Mouse (Mus musculus): ENCODE results near the gene Amacr.
"Not testable (repeated sequence)": the region's sequence is repeated elsewhere in the genome, so short reads cannot be mapped to it uniquely, and the experiment has no call there.

Amacr gene

DNA sequence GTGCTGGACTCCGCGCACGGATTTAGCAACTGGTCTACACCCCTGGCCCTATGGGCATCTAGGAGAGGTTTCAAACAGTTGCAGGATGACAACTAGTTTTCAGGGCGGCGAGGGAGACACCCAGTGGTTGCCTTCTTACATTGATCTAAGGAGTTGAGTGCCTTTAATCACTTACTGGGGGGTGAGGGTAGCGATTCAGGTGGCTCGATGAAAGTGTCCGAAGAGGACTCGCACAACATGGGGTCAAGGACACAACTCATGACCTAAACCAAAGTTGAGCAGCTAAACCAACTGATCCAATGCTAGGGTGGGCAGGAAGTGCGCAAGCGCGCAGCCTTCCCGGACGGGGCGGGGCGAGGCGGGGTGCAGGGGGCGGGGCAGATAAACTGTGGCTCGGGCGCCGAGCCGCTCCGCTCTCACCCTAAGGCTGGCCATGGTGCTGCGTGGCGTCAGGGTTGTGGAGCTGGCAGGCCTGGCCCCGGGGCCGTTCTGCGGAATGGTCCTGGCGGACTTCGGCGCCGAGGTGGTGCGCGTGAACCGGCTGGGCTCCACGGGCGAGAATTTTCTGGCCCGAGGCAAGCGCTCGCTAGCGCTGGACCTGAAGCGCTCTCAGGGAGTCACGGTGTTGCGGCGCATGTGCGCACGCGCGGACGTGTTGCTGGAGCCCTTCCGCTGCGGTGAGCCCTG is at the start of gene Amacr:
Gene Amacr, plus strand, starts transcription at position 380 of the 687 bp plus-strand sequence.
- DNase-seq: peak; percentile 93 to 95

DNA sequence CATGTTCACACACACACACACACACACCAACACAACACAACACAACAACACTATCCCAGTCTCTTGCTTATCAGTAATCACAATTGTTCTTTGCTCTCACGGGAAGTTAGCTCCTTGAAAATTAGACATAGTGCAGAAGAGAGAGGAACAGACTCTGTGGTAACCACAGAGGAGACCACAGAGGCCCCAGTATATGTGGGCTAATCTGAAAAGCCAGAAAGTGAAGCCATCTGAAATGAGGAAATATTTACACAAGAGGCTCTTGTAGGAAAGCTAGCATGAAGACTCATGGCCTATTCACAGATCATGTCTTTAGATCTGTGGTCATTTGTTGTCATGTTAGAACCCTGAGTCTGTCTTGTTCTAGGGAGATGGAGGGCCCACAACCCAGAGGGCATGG is 47.6 kb upstream of the Amacr start:
- no peak for DNase-seq

DNA sequence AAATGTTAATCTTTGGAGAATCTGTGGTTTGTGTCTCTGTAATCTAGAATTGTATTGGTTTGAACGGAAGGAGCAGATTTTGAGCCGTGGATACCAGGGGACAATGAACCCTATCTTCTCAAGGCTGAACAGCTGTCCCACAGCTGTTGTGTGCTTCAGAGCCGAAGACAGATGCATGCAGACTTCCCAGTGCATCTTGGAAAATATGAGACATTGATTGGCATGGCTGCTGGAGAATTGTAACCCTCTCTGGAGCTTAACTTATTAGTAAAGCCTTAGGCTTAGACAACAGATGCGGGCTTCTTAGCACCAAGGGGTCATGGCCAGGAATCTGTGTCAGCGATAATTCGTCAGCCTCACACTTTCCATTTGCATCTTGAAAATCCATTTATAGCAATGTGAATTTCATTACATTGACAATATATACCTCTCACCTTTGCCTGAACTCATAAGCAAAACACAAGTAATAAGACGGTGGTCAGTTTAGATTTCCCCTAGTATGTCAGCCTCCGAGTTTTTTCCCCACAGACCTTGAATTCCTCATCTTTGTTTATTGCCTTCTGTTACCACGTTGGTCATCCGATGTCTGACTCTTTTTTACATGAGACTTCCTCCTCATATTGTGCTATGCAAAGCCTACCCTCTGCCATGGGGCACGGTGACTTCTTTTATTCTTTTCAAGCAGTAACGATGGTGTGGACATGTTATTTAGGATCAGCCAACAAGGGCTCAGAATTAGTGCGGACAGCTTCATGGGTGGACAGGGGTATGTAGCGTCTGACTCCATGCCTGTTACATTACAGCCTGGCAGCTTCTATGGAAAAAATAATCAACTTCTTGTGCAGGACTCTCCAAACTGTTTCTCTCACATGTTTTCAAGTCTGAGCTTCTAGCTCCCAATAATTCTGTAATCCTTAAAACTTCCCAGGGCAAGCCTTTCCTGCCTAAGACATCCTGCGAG is 41.1 kb upstream of the Amacr start:
- DNase-seq: peak in 1 of 2 experiments; percentile 35

DNA sequence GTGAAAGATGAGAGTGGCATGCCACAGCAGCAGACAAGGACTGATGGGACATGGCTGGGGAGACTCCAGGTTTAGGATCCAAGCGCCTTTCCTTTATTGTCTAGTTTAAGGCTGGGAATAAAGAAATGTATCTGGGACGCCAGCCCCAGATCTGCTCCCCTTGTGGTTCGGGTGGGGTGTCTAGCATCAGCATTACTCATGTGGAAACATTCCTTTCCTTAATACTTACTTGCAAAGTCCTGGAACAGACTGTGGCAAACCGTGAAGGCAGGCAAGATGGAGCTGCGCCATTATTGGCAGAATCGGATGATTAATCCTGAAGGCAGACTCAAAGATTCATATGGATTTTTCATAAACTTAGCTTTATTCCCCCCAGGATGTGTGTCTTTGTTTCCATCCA is 39.7 kb upstream of the Amacr start:
- no peak for DNase-seq

DNA sequence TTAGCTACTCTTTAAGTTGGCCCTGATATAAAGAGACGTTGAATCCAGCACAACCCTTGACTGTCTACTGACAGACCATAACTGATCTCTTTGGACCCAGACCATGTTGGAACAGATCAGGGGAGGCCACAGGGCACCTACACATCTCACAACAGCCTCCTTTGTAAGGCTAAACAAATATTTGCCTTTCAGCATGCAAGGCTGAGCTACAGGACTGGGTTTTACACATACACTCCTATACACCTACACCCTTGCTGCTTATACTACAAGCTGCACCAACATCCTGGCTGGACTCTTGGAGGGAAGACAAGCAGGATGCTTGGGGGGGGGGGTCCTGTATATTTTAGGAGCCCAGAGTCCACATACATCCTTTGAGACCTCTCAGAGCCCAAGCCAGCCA is 33.7 kb upstream of the Amacr start:
- DNase-seq: no peak

DNA sequence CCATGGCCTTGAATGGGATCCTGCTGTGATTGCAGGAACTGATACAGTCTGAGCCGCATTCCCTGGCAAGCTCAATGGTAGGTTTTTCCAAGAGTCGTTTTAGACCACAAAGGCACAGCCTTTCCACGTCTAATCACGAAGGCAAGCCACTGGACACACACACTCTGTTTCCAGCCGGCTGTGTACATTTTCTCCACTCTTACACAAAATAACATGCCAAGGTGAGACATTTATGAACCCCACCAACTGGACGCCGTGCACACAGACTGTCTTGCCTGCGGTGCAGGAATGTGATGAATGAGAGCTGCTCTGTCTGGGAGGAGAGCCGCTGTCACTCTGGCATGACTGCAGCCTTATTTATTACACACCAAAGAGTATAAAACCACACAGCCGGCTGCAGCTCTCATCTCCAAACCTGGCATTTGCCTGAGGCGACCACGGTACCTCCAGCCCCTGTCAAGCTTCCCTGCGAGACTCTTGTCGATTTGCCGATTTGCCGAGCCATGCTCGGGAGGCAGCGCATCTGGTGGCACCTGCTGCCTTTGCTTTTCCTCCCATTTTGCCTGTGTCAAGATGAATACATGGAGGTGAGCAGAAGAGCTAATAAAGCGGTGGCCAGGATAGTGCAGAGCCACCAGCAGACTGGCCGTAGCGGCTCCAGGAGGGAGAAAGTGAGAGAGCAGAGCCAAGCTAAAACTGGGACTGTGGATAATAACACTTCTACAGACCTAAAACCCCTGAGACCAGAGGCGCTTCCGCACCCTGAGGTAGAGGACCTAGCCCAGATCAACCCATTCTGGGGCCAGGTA is 29.4 kb upstream of the Amacr start, which contains the start of gene C1qtnf3:
Gene C1qtnf3, plus strand, starts transcription at position 382 of the 809 bp plus-strand sequence.
- DNase-seq: peak; percentile 45 to 69

DNA sequence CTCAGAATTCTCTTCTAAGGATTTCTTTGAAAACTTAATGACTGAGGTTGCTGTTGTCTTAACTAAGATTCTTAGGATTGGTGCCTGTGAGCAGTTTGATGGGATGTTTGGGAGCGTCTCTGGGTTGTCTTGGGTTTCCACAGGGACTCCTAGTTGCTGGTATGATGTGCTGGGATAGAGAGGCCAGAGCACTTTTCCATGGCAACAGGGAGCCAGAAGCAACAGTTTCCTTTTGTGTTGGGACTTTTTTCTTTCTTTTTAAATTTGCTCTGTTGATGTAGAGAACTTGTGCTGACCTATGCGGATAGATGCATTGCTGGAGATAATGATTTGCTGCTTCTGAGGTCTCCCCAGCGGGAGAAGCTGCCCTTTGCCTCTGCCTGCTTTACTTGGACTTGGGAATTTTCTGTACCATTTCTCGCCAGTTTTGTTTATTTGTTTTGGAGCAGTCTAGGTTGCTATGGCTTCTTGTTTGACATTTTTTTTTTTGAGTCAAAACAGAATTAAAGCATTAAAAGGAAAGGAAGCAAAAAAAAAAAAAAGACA is 28.7 kb upstream of the Amacr start:
- peak; percentile 27 to 55 for DNase-seq

DNA sequence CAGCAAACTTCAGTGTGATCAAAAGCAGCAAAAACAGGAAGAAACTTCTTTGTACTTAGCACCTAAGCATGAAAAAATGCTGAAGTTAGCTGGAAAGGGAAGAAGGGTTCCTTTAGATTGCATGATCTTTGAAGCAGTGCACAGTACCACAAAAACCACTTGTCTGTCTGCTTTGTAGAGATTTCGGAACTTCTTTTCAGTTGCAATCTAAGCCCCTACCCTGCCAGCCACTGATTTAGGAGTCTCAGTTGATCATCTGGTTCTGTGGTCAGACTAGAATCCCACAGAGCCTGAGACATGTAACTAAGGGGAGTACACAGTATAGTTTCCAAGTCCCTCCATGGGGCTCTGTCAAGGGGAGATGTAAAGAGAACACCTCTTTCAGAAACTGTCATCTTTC is 28.1 kb upstream of the Amacr start:
- DNase-seq: no peak

DNA sequence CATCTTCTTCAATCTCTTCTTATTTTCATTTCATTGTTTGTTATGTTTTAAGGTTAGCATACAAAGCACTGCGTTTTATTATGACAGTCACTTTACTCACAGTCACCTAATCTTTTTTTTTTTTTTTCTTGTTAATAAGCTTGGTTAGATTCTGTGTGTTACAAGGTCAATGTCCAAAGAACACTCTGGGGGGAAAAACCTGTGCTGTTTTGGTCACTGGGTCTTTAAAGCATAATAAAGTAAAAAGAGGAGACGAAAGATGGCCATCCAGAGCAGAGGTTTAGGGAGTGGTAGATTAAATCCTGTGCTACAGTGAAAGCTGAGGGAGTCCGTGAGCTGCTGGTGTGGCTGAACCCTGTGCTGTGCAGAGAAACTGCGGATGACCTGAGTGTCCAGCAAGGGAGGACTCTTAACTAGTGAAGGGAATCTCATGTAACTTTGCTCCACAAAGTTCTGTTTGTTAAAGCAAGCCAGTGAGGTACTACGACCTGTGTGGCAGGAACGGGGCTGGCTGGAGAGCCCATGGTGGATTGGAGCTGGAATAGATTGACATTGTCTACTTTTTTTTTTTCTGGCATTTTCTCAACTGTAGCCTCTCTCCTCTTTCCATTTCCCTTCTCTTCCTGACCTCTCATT is 27.1 kb upstream of the Amacr start:
- DNase-seq: peak in 1 of 2 experiments; percentile 23

DNA sequence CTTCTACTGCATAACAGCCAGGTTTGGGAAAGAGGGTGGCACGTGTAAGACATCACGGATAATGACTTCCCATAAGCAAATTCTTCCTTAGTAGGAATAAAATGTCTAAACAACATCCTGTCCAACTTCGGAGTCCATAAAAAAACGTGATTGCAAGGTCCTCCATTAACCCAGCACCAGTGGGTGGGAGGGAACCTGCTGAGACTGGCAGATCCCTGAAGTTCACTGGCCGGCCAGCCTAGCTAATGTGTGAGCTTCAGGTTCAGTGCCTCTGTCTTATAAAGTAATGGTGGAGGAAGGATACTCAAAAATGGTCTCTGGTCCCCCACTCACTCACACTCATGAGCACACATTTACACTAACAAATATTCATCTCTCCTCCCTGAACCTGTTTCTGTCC is 26.4 kb upstream of the Amacr start:
- peak in 1 of 2 experiments; percentile 51 for DNase-seq

DNA sequence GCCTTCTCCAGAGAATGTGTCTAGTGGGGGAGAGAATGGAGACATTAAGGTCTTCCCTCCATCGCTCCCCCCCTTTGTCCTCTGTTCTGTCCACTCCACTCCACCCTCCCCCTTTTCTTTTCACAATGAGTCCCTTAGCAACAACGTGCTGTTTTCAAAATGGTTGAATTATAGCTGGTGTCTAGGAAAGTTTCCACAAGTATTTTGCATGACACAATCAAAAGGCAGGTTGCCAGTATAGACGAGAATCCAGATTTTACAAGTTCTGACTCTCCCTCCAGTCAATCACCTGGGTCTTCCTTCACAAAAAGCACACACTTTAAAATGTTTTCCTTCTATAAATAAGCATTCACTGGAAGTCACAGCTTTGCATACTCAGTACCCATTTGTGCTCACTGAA is 24.9 kb upstream of the Amacr start:
- DNase-seq: no peak

DNA sequence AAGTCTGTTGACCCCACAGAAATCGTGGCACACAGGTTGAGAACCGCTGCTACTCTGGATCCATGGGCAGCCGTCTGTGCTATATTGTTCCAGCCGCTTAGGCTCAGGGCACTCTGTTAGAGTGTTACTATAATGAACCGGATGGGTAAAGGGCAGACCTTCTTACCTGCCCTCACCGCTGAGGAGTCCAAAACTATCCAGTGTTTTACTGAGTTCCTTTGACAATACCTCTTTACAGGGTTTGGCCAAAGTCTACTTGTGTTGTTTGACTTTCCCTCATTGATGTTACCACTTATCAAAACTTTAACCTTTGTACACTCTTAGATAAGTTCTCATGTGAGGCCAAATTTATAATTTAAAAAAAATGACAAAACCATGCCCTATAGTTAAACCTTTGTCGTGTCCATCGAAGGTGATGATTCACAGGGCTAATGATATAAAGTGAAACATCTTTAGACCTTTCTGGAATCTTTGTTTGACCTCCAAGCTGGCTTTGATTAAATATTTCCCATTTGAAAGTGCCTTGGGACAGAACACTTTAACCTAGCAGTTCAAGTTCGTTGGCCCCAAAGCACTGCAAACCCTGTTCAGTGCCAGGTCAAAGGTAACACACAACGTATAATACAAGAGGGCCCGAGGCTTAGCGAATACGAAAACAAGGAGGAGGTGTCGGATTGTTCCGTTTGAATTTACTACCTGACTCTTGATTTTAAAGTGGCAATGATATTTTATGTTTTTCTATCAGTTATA is 22.1 kb upstream of the Amacr start:
- DNase-seq: no peak

DNA sequence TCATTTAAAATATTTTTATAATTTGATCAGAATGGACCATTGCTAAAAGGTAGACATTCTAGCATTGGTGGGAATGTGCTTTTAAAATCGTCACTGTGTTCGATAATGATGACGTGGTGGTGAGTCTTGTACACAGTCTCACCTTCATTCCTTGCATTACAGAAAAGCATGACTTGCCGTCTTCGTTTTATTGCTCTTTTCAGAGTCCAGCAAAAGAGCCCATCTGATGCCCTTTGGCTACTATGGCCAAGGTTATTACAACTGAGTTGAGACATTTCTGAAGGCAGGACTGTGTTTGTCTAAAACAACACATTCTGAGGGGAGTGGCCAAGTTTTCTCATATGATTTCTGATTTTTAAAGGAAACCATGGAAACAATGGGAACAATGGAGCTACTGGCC is 21.3 kb upstream of the Amacr start:
- no peak for DNase-seq

DNA sequence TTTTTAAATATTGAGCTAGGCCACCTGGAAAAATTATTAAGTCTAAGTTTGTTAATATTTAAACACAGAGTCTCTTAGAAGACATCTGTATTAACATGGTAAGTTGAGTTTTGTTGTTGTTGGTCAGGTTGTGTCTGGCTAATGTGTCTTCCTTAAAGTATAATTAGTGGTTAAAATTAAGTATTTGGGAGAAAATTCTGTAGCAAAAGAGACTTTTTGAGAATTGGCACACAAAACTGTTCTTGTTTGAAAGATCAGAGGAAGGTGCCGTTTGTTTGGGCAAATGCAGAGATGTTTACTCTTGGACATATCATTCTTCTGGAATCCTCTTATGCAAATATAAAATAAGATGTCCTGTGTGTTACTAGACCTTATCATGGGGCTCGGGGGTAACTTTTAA is 19.0 kb upstream of the Amacr start:
- no peak for DNase-seq

DNA sequence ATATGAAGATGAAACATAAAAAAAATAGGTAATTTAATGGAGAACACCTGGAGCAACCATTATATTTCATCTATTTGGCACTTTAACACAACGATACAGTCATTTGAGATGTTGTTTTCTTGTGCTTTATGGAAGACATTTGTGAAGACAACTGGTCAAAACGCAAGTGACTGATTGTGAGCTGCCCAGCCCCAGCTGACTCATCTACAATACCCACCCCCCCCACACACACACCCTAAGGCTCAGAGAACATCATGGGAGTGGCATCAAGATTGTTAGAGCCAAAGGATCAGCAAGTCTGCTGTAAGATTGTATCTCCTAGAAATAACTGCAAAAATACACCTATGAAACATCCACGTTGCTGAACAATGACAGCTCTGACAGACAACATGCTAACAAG is 12.1 kb upstream of the Amacr start:
- no peak for DNase-seq

DNA sequence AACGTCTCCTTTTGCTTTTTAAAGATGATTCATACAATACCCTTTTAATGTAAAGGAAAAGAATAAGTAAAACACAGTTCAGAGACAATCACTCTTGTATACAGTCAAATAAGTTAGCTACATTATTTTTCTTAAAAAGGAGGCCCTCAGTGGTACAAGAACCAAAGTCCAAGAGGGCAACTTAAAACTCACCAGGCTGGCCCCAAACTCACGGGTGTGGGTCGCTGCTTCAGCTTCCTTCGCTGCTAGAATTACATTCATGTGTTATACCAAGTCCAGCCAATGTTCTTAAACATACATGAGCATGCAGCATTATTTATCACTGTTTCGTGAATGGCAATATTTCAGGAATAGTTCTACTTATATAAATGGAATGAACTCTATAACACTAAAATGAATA is 10.8 kb upstream of the Amacr start:
- DNase-seq: no peak

DNA sequence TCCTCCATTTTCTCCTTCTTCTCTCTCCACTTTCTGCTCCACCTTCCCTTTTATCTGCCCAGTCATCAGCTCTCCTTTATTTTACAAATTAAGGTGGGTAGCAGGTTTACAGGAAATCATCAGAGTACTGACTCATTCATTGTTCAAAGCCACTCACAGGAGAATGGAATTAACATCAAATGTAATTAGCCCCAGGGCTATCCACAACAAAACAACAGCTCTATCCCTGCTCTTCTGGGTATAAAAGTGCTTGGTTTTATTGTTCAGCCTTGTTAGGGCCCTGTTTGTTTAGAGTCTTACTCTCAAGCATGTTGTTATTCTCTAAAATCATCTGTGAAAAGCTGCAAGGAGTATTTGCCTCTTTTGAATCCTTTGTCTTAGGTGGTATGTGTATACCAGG is 4.4 kb upstream of the Amacr start:
- DNase-seq: no peak

DNA sequence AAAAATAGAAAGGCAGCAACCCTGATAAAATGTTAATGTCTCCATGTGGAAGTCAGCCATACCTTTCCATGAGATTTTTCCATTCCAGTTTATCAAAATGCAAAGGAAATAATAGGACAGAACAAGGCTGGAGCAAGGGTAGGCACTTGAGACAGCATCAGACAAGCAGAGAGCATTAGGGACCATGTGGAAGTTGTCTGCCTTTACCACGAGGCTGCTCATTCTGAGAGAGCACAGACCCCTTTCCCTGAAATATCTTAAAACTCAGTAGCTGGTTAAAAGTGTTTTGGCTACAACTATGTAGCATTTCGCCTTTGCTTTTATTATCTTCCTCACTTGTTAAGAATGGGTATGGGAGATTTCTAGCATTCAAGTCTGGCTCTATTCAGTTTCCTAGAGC is 844 bp upstream of the Amacr start:
- DNase-seq: no peak

DNA sequence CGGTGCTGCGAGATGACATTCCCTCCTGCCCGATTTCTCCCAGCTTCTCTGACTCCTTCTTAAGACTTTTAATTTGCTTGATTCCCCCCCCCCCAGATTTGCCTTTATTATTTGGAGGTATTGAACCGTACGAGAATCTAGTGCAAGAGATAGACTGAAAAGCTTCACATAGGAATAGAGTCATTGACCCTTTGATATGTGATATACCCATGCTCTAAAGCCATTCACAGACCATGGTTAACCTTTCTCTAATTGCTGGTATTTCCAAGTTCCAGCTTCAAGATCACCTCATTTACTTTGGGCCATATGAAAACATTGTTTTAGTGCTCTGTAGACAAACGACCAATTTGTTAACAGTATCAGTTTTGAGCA is 494 bp downstream of the Amacr start:
- no peak for DNase-seq

DNA sequence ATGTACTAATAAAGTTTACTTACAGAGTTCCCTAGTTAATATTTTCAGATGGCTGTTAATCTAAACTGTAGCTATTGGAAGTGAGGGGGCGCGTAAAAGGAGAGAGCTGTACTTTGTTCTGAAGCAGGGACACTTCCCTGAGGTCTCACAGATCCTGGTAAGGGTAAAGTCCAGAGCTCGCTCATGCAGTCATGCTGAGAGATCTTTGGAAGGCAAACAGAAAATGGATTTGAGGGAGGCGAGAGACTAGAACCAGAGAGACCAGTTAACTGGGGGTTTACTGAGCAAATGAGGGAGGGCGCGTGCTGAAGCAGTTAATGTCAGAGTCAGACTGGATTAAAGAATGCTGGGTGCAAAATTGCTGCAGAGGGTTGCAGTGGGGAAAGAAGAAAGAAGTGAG is 4.2 kb downstream of the Amacr start:
- peak; percentile 6 to 26 for DNase-seq

DNA sequence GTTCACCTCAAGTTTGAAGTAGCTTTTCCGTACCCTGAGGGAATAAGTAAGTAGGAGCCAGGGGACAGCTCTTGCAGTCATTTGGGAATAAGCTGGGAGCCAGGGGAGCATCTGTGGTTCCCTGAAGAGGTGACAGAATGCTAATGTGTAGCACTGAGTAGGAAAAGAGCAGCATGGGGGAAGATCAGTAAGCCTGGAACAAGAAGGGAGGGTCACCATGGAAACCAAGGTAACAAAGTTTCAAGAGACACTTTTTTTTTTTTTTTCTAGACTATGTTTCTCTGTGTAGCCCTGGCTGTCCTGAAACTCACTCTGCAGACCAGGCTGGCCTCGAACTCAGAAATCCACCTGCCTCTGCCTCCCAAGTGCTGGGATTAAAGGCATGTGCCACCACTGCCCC is 4.9 kb downstream of the Amacr start:
- DNase-seq: not testable (repeated sequence)

DNA sequence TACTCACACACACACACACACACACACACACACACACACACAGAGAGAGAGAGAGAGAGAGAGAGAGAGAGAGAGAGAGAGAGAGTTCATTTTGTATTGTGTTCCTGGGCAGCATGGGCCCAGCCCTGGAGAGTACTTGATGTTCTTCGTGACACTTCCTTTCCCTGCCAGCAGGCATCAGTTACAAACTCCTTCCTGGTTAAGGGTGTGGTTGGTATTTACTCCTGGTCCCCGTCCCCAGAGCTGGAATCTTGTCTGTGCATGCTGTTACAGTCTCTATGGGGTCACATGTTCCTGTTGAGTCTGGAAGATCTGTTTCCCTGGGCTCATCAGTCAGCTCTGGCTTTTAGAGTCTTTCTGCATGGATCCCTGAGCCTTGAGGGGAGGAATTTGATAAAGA is 8.9 kb downstream of the Amacr start:
- DNase-seq: no peak

Data from kidney, postnatal 4 days (tissue).